Mouse (Mus musculus) limb, embryonic 13.5 days (tissue): ENCODE data around the gene R3hdm4. TPM values are rescaled to one million over a fixed set of nuclear protein-coding genes. Genes with fewer than 3 reads are reported as not detected.

ENCODE experiments used
- ATAC-seq: fragments of 200-750 bp; cut with Nextera tagmentation; 2 replicates; pipeline ENCODE4 v1.8.0; 2017; ENCODE audit warnings: low read depth, moderate number of reproducible peaks, moderate TSS enrichment; ENCODE audit not compliant: low FRiP score
- H3K27ac ChIP-seq: fragments of 300-500 bp; sonication (generic); 2 replicates; pipeline ENCODE4 v1.5.1; 2015; ENCODE audit warnings: inconsistent platforms, mild to moderate bottlenecking, moderate library complexity
- H3K27me3 ChIP-seq: fragments of 300-500 bp; sonication (generic); 2 replicates; pipeline ENCODE4 v1.6.1; 2015; ENCODE audit warnings: mild to moderate bottlenecking, inconsistent platforms
- H3K36me3 ChIP-seq: fragments of 300-500 bp; sonication (generic); 2 replicates; pipeline ENCODE4 v1.6.1; 2015; ENCODE audit warnings: inconsistent platforms, mild to moderate bottlenecking, moderate library complexity
- H3K4me1 ChIP-seq: fragments of 300-500 bp; sonication (generic); 2 replicates; pipeline ENCODE4 v1.6.1; 2015; ENCODE audit warnings: inconsistent platforms
- H3K4me2 ChIP-seq: fragments of 300-500 bp; sonication (generic); replicated peaks from 2 replicates; pipeline ENCODE4 v1.6.1; 2015; ENCODE audit warnings: inconsistent platforms, mild to moderate bottlenecking, moderate library complexity
- H3K4me3 ChIP-seq: fragments of 300-500 bp; sonication (generic); 2 replicates; pipeline ENCODE4 v1.5.1; 2015; ENCODE audit warnings: moderate library complexity, mild to moderate bottlenecking, inconsistent platforms
- H3K9ac ChIP-seq: fragments of 300-500 bp; sonication (generic); 2 replicates; pipeline ENCODE4 v1.6.1; 2015; ENCODE audit warnings: mild to moderate bottlenecking, inconsistent platforms
- H3K9me3 ChIP-seq: fragments of 300-500 bp; sonication (generic); 2 replicates; pipeline ENCODE4 v1.6.1; 2016; ENCODE audit warnings: inconsistent platforms
- whole genome bisulfite sequencing: fragments of 180-500 bp; shearing (Covaris S2); methylation state at CpG from one replicate; pipeline ENCODE4 v1.1.7; 2015; 5-methylcytosine and 5-hydroxymethylcytosine counted together
- polyA plus RNA-seq: library from polyadenylated mRNA; unstranded; fragments of >200 nt; fragmentation: Nextera tagmentation; extraction: Ambion mirVana; gene quantifications from 2 replicates; pipeline ENCODE4 v1.2.1, GENCODE M21; 2015

R3hdm4 gene
- polyA plus RNA-seq, 1 experiment from 2014 or later: 186 TPM

DNA sequence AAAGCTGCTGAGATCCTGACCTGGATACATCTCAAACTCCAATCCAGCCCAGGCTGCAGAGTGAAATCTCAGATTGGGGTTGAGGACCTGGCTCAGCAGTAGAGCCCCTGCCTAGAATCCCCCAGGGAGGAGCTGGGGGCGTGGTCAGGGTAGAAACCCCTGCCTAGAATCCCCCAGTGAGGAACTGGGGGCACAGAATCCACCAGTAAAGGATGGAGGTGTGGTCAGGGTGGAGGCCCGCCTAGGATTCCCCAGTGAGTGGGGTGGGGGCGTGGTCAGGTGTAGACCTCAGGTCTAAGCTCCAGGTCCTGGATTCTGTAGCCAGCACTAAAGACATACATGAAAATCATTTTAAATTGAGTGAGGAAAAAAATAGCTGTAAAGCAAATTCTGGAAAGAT is 48.1 kb downstream of the R3hdm4 start:
- peak overlapping the region; percentile 86; the same call in 1 of the 2 replicates for H3K27ac ChIP-seq
- H3K4me3 ChIP-seq: peak overlapping the region; percentile 79
- H3K4me1 ChIP-seq: peaks cover 22% of the 10 kb centered on the region
- H3K4me2 ChIP-seq: peak overlapping the region; percentile 76
- peak overlapping the region; percentile 94 for H3K9ac ChIP-seq
- H3K27me3 ChIP-seq: no peaks in the 10 kb centered on the region
- H3K9me3 ChIP-seq: no peaks in the 10 kb centered on the region
- WGBS: 34% methylated on average over 3 of the region's 3 CpGs
- ATAC-seq: no peak
- peaks cover 32% of the 10 kb centered on the region for H3K36me3 ChIP-seq

DNA sequence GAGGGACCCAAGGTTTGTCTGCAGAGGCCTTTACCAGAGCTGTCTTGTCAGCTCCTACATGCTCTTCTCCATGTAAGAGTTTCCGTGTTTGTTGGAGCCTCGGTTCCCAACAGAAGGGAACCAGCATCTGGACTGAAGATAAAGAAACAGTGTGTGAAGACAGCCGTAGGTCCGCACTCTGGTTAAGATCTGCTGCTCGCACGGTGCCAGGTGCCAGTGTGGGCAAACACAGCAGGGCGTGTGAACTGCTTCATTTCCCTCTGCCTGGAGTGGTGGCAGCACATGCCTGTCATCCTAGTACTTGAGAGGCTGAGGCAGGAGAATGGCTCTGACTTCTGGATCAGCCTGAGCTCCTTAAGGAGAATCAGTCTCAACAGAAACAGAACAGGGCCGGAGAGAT is 49.2 kb downstream of the R3hdm4 start:
- Histone ChIP-seq H3K36me3 (peaks cover 40% of the 10 kb centered on the region), H3K9me3 (no peaks in the 10 kb centered on the region), H3K27ac (no peak overlapping the region), H3K27me3 (no peaks in the 10 kb centered on the region), H3K4me1 (peaks cover 22% of the 10 kb centered on the region), H3K4me3 (no peak overlapping the region), H3K4me2 (no peak overlapping the region), H3K9ac (no peak overlapping the region)
- no peak for ATAC-seq
- WGBS: 93% methylated on average over 8 of the region's 8 CpGs

DNA sequence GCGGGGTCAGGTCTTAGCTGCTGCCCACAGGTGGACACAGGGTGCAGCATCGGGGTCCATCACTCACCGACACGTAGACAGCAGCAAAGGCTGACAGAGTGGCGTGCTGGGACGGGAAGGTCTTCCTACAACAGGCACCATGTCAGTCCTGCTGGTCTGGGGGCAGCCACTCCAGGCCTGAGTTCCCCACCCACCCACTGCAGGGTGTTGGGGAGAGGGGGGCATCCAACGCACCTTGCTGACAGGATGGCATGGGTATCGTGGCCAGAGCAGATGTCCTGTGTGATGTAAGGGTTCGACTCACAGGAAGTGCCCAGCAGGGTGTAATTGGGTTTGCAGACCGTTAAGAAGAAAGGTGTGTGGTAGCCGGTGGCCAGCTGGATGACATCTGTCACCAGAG is 54.4 kb downstream of the R3hdm4 start:
- Histone ChIP-seq H3K9me3 (no peaks in the 10 kb centered on the region), H3K4me1 (peaks cover 5% of the 10 kb centered on the region), H3K4me2 (no peak overlapping the region), H3K9ac (no peak overlapping the region), H3K36me3 (peaks cover 87% of the 10 kb centered on the region), H3K4me3 (no peak overlapping the region), H3K27ac (no peak overlapping the region), H3K27me3 (no peaks in the 10 kb centered on the region)
- WGBS: 62% methylated on average over 11 of the region's 11 CpGs
- no peak for ATAC-seq

DNA sequence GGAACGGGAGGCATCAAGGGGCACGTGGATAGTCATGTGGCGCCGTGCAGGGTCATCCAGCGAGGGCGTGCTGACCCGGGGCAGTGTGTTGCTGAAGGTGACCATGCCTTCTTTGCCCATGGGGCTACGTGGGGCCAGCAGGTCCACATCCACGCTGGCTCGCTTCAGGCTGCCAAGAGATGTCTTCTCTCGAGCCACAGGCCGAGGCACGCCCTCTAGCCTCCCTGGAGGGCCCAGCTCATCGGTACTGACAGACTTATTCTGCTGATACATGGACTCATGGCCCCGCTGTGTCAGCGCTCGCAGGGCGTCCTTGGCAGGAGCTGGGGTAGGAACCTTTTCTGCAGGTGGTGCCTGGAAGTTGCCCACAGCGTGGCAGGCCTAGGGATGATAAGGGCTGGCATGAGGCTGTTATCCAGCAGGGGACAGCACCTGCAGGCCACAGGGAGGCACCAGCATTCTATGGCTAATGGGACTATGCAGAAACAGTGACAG is 55.2 kb downstream of the R3hdm4 start:
- H3K27ac ChIP-seq: 0 out of 2 replicates have a peak overlapping the region, but pooled peaks have one; percentile 28
- no peak for ATAC-seq
- peaks cover 87% of the 10 kb centered on the region for H3K36me3 ChIP-seq
- no peaks in the 10 kb centered on the region for H3K27me3 ChIP-seq
- H3K4me3 ChIP-seq: no peak overlapping the region
- H3K9ac ChIP-seq: no peak overlapping the region
- WGBS: 75% methylated on average over 19 of the region's 19 CpGs
- H3K9me3 ChIP-seq: no peaks in the 10 kb centered on the region
- H3K4me1 ChIP-seq: peaks cover 11% of the 10 kb centered on the region
- H3K4me2 ChIP-seq: no peak overlapping the region

DNA sequence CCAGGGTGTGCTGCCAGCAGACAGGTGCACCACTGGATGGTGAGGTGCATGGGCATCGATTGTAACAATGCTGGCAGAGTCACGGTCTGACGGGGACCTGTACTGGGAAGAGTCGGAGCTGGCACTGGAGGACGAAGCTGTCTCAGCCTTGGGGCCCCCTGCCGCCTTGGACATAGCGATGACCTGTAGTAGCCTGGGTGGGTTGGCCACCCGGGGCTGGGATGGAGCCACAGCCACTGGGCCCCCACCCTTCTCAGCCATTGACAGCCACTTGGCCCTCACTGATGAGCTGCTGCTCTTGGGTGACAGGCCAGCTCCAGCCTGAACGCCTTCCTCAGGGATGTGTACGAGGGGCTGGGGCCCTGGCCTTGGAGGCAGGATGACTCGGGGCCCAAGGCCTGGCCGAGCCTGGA is 55.8 kb downstream of the R3hdm4 start:
- Histone ChIP-seq H3K9ac (no peak overlapping the region), H3K4me1 (peaks cover 16% of the 10 kb centered on the region), H3K27me3 (no peaks in the 10 kb centered on the region), H3K4me2 (no peak overlapping the region), H3K27ac (0 out of 2 replicates have a peak overlapping the region, but pooled peaks have one; percentile 45), H3K4me3 (no peak overlapping the region), H3K9me3 (no peaks in the 10 kb centered on the region), H3K36me3 (peaks cover 90% of the 10 kb centered on the region)
- WGBS: 64% methylated on average over 12 of the region's 12 CpGs
- ATAC-seq: 0 out of 2 replicates have a peak, but pooled peaks have one; percentile 21

DNA sequence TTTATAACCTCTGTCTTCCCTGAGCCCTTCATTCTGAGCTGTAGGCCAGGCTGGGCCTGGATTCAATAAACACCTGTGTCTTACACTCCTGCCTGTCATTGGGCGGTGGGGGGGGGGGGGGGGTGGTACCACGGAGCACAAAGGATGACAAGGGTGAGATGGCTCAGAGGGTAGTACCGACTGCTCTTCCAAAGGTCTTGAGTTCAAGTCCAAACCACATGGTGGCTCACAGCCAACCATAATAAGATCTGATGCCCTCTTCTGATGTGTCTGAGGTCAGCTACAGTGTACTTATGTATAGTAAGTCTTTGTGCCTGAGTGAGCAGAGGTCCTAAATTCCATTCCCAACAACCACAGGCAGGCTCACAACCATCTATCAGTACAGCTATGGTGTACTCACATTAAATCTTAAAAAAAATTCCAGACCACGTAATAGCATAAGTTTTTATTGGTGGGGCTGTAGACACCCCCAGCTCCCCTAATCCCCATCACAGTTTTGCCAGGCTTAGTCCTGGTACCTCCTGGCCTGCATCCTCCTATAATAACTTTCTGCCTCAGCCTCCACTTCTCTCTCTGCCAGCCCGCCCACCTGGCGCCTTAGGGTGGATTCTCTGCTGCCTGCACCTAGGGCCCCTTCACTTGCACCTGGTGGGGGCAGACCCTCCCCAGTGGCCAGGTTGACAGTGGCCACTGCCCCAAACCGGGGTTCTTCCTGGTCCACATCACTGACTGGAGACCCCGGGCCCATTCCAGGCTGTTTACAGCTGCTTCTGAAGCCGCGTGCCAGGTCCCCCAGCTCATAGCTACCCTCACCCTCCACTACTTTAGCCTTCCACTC is 56.4 kb downstream of the R3hdm4 start:
- Histone ChIP-seq H3K27ac (0 out of 2 replicates have a peak overlapping the region, but pooled peaks have one; percentile 45), H3K4me1 (peaks cover 22% of the 10 kb centered on the region), H3K27me3 (no peaks in the 10 kb centered on the region), H3K4me2 (no peak overlapping the region), H3K9me3 (no peaks in the 10 kb centered on the region), H3K9ac (no peak overlapping the region), H3K36me3 (peaks cover 90% of the 10 kb centered on the region), H3K4me3 (no peak overlapping the region)
- WGBS: 45% methylated on average over 10 of the region's 10 CpGs
- peak; percentile 34; the same call in 1 of the 2 replicates for ATAC-seq

DNA sequence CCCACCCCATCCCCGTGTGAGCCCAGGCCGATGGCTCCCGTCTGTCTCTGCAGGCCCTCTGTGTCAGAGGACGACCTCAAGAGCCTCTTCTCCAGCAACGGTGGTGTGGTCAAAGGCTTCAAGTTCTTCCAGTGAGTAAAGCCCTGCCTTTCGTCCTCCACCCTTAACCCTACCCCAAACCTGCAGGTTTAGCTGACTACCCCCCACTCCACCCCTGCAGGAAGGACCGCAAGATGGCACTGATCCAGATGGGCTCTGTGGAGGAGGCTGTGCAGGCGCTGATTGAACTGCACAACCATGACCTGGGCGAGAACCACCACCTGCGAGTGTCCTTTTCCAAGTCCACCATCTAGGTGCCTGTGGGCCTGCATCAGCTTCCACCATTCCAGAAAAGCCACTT is 58.1 kb downstream of the R3hdm4 start:
- ATAC-seq: no peak
- no peak overlapping the region for H3K4me2 ChIP-seq
- peaks cover 96% of the 10 kb centered on the region for H3K36me3 ChIP-seq
- H3K27me3 ChIP-seq: no peaks in the 10 kb centered on the region
- 73% methylated on average over 10 of the region's 10 CpGs for WGBS
- no peak overlapping the region for H3K27ac ChIP-seq
- no peaks in the 10 kb centered on the region for H3K9me3 ChIP-seq
- H3K9ac ChIP-seq: no peak overlapping the region
- peaks cover 38% of the 10 kb centered on the region for H3K4me1 ChIP-seq
- H3K4me3 ChIP-seq: no peak overlapping the region

GRCm38 (mm10) chr10:79862049-79862788 is 58.8 kb downstream of the R3hdm4 start:
- no peak overlapping the region; the same call in 1 of the 2 replicates for H3K27ac ChIP-seq
- no peak overlapping the region for H3K9ac ChIP-seq
- no peak overlapping the region for H3K4me3 ChIP-seq
- no peaks in the 10 kb centered on the region for H3K27me3 ChIP-seq
- peaks cover 99% of the 10 kb centered on the region for H3K36me3 ChIP-seq
- WGBS: 84% methylated on average over 23 of the region's 23 CpGs
- no peaks in the 10 kb centered on the region for H3K9me3 ChIP-seq
- ATAC-seq: no peak
- H3K4me2 ChIP-seq: no peak overlapping the region
- peaks cover 45% of the 10 kb centered on the region for H3K4me1 ChIP-seq

DNA sequence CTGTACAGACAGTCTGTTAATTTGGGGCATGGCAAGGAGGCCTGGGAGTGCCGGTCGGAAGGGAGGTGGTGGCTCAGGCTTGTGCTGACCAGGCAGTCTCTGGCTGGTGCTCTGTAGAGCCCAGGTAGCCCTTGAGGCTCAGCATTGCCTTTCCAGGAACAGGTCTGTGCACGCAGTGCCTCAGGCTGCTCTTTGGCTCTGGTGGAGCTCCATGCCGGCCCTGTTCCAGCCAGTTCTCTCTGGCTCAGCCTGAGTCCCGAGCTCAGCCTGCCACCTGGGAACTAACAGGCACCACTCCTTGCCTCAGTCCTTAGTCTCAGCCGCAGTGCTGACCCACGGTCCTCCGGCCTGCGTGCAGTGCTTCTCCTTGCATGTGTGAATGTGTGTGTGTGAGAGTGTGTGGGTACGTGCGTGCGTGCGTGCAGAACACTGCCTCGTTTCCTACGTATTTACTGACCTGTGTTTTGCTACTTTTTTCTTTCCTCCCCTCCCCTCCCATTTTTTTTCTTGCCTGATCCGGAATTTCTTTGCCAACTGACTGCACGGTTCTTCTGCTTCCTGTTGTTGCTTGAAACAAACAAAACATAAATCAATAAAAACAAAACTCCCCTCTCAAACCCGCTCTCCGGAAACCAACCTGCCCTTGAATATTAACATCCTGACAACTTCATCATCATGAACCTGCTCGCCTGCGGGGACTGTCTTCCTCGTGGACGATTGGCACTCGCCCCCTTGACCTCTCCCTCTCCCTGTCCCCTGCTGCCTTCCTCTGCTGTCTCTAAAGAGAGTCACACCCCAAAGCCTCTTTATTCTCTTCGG is 59.6 kb downstream of the R3hdm4 start:
- Histone ChIP-seq H3K27me3 (no peaks in the 10 kb centered on the region), H3K36me3 (peaks cover 99% of the 10 kb centered on the region), H3K27ac (peak overlapping the region; percentile 22; the same call in 1 of the 2 replicates), H3K9ac (0 out of 2 replicates have a peak overlapping the region, but pooled peaks have one; percentile 13), H3K4me1 (peaks cover 53% of the 10 kb centered on the region), H3K4me3 (no peak overlapping the region), H3K9me3 (no peaks in the 10 kb centered on the region), H3K4me2 (no peak overlapping the region)
- ATAC-seq: no peak
- 73% methylated on average over 25 of the region's 25 CpGs for WGBS

- H3K27me3 ChIP-seq: no peaks in the 10 kb centered on the region
- no peak for ATAC-seq
- peak overlapping the region; percentile 22; the same call in 1 of the 2 replicates for H3K27ac ChIP-seq
- H3K36me3 ChIP-seq: peaks cover 94% of the 10 kb centered on the region
- no peak overlapping the region for H3K4me2 ChIP-seq
- no peak overlapping the region for H3K4me3 ChIP-seq
- no peaks in the 10 kb centered on the region for H3K9me3 ChIP-seq
- H3K9ac ChIP-seq: no peak overlapping the region; the same call in 1 of the 2 replicates
- H3K4me1 ChIP-seq: peaks cover 61% of the 10 kb centered on the region
- WGBS: 93% methylated on average over 26 of the region's 26 CpGs
These were observed 60.7 kb downstream of the R3hdm4 start for GRCm38 (mm10) chr10:79860079-79860911.
